Mouse (Mus musculus): ENCODE measurements around the gene Zc3hav1l. TPM values are rescaled to one million over a fixed set of nuclear protein-coding genes. Genes with fewer than 3 reads are reported as not detected.

The Zc3hav1l gene
- polyA plus RNA-seq, 1 experiment from 2014 or later, result 6.1 TPM

DNA sequence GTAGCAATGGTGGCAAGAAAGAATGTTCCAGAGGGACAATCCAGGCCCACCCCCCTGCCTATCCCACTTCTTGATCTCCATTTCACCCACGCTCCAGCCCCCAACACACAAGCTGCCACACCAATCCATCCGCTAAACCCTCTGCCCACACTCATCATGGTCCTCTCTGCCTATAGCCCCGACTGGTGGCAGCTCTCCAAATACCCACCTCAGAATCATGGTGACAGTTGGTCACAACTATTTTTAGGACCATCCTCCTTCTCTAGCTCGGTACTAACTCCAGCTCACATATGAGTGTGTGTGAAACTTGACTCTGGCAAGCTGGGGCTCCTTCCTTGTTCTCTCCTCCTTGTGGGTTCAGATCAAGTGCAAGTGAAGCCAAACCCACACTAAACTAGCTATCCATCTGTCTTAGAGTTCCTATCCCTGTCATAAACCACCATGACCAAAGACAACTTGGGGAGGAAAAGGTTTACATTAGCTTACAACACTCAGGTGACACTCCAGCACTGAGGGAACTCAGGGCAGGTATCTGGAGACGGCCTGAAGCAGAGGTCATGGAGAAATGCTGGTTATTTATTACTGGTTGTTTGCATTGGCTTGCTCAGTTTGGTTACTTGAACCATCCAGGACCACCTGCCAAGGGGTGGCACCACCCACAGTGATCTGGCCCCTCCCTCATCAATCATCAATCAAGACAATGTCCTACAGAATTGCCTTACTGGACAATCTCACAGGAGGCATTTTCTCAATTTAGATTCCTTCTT lies 35.5 kb downstream of the Zc3hav1l start:
- Histone ChIP-seq H3K4me1 (no peaks in the 10 kb centered on the region), H3K27me3 (replicated peaks) (no peaks in the 10 kb centered on the region), H3K27ac (replicated peaks) (no peak overlapping the region), H3K4me2 (no peak overlapping the region), H3K36me3 (no peaks in the 10 kb centered on the region), H3K4me3 (replicated peaks) (no peak overlapping the region), H3K9me3 (replicated peaks) (no peaks in the 10 kb centered on the region), H3K9ac (replicated peaks) (no peak overlapping the region)
- 79% methylated on average over 5 of the region's 5 CpGs for WGBS
- no peak for ATAC-seq (ENCODE audit: low FRiP score)

DNA sequence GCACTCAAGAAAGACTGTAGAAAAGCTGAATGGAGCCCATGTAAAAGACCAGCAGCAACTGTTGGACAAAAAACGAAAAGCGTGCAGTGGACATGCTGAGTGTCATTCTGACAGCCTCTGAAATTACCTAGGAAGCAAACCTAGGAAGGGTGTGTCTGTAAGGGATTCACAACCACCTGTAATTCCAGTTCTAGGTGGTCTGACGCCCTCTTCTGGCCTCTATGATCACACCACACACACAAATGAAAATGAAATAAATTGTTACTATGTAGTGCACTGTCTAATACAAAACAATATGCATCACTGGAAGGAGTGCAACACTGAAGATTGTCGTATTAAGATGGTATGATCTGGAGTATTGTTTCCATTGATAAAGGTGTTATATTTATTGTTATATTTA lies 37.2 kb downstream of the Zc3hav1l start:
- Histone ChIP-seq H3K9me3 (replicated peaks) (no peaks in the 10 kb centered on the region), H3K9ac (replicated peaks) (no peak overlapping the region), H3K4me3 (replicated peaks) (no peak overlapping the region), H3K4me2 (no peak overlapping the region), H3K36me3 (no peaks in the 10 kb centered on the region), H3K4me1 (no peaks in the 10 kb centered on the region), H3K27ac (replicated peaks) (no peak overlapping the region), H3K27me3 (replicated peaks) (no peaks in the 10 kb centered on the region)
- no peak for ATAC-seq (ENCODE audit: low FRiP score)
- 76% methylated on average over 4 of the region's 4 CpGs for WGBS

DNA sequence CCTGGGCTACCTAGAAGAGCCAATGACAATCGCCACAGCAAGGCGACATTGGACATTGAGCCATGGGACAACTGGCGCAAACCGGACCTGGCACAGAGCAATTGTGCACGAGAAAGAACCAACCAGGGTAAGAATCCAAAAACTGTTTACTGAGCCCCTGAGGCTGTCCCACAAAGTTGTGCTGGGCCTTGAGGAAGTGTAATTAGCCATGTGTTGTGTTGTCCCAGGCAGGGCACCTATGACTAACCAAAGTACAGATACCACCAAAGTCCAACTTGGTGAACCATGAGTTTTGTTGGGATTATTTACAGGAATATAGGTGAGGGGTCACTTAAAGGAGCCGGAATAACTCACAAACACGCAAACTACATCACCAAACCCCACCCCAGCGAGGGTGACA lies 41.6 kb downstream of the Zc3hav1l start:
- H3K36me3 ChIP-seq, result no peaks in the 10 kb centered on the region
- H3K9me3 ChIP-seq (replicated peaks), result no peaks in the 10 kb centered on the region
- H3K27ac ChIP-seq (replicated peaks), result no peak overlapping the region
- 96% methylated on average over 8 of the region's 8 CpGs for WGBS
- H3K9ac ChIP-seq (replicated peaks), result no peak overlapping the region
- no peak overlapping the region for H3K4me3 ChIP-seq (replicated peaks)
- no peak overlapping the region for H3K4me2 ChIP-seq
- H3K27me3 ChIP-seq (replicated peaks), result no peaks in the 10 kb centered on the region
- H3K4me1 ChIP-seq, result peaks cover 11% of the 10 kb centered on the region
- no peak for ATAC-seq (ENCODE audit: low FRiP score)

DNA sequence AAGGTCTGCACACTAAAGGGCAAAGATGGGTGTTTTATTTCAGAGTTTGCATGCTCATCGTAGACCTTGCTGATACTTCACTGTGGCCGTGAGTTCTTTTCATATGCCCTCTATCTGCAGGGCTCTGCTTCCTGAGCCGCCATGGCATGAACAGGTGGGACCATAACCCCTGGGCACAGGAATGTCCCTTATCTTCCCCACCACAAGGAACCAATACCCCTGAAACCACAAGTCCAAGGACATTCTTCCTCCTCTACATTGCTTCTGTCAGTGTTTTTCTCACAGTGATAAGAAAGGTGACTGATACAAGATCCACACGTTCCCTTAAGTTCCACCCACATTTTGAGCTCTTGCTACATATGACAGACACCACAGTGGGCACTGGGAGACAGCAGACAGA lies 42.3 kb downstream of the Zc3hav1l start:
- no peaks in the 10 kb centered on the region for H3K27me3 ChIP-seq (replicated peaks)
- H3K9ac ChIP-seq (replicated peaks), result no peak overlapping the region
- no peak overlapping the region for H3K4me2 ChIP-seq
- H3K9me3 ChIP-seq (replicated peaks), result no peaks in the 10 kb centered on the region
- H3K4me1 ChIP-seq, result peaks cover 18% of the 10 kb centered on the region
- H3K27ac ChIP-seq (replicated peaks), result no peak overlapping the region
- ATAC-seq (ENCODE audit: low FRiP score), result no peak
- no peak overlapping the region for H3K4me3 ChIP-seq (replicated peaks)
- 92% methylated on average over 4 of the region's 4 CpGs for WGBS
- no peaks in the 10 kb centered on the region for H3K36me3 ChIP-seq

DNA sequence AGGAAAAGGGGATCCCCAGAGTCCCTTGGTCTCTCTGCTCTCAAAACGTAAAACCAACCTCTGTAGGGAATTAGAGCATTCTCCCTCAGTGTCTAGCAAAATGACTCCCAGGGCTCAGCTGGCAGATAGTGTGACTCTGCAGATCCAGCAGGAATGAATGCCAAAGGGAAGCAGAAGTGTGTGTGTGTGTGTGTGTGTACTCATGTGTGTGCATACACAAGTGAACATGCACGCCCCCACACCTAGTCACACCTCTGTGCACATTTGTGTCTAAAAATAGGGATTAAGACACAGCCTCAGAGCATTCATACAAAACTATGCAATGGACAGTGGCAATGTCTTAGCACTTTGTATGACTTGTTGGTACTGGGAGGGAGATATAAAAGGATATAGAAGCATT lies 43.3 kb downstream of the Zc3hav1l start:
- no peak overlapping the region for H3K27ac ChIP-seq (replicated peaks)
- H3K4me1 ChIP-seq, result peaks cover 27% of the 10 kb centered on the region
- no peaks in the 10 kb centered on the region for H3K36me3 ChIP-seq
- H3K9ac ChIP-seq (replicated peaks), result no peak overlapping the region
- no peak overlapping the region for H3K4me3 ChIP-seq (replicated peaks)
- WGBS, result 55% methylated on average over 2 of the region's 2 CpGs
- no peak for ATAC-seq (ENCODE audit: low FRiP score)
- no peak overlapping the region for H3K4me2 ChIP-seq
- H3K9me3 ChIP-seq (replicated peaks), result no peaks in the 10 kb centered on the region
- no peaks in the 10 kb centered on the region for H3K27me3 ChIP-seq (replicated peaks)

DNA sequence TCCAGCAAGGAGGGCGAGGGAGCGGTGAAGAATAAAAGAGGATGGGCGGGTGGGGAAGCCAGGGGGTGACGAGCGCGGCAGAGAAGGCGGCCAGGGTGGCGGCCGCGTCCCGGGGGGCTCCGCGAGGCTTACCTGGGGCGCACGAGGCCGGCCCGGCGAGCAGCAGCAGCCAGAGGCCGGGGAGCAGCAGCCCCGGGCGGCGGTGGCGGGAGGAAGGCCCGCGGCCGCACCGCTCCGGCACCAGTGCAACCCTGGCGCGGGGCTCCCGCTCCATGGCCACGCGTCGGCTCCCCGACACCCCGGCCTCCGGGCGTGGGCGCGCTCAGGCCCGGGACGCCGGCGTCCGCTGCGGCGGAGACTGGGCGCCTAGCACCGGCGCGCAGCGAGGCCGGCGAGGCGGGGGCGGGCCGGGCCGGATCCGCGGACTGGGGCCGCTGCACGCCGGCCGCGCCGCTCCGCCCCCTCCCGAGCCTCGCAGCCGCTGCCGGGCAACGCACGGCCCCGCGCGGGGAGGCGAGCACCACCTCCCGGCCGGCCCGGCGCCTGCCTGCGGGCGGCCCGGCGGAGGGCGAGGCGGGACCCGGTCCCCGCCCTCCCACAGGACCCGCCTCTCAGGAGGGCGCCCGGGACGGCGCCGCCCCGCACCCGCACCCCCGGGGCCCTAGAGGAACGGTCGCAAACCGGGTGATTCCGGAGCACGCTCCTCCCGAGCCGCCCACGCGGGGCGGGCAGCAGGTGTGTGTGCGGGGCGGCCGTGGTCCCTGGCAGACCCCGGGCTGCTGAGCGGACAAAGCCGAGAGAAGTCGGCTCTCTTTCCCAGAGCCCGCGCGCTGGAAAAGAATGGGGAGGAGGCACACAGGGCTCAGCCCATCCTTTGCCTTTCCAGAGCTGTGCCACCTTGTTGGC lies 45.1 kb downstream of the Zc3hav1l start, which contains the start of gene D630045J12Rik:
D630045J12Rik (minus strand) TSS at position 274 of the 906 bp plus-strand sequence.
- Histone ChIP-seq H3K9me3 (replicated peaks) (no peaks in the 10 kb centered on the region), H3K9ac (replicated peaks) (peak within 1 kb of the TSS; percentile 97), H3K4me1 (peaks cover 40% of the 10 kb centered on the region), H3K4me3 (replicated peaks) (peak within 1 kb of the TSS; percentile 85), H3K27ac (replicated peaks) (peak within 1 kb of the TSS; percentile 96), H3K4me2 (peak within 1 kb of the TSS; percentile 83), H3K27me3 (replicated peaks) (no peaks in the 10 kb centered on the region), H3K36me3 (no peaks in the 10 kb centered on the region)
- 0% methylated on average over 56 of the region's 118 CpGs for WGBS
- peak; percentile 92 for ATAC-seq (ENCODE audit: low FRiP score)

DNA sequence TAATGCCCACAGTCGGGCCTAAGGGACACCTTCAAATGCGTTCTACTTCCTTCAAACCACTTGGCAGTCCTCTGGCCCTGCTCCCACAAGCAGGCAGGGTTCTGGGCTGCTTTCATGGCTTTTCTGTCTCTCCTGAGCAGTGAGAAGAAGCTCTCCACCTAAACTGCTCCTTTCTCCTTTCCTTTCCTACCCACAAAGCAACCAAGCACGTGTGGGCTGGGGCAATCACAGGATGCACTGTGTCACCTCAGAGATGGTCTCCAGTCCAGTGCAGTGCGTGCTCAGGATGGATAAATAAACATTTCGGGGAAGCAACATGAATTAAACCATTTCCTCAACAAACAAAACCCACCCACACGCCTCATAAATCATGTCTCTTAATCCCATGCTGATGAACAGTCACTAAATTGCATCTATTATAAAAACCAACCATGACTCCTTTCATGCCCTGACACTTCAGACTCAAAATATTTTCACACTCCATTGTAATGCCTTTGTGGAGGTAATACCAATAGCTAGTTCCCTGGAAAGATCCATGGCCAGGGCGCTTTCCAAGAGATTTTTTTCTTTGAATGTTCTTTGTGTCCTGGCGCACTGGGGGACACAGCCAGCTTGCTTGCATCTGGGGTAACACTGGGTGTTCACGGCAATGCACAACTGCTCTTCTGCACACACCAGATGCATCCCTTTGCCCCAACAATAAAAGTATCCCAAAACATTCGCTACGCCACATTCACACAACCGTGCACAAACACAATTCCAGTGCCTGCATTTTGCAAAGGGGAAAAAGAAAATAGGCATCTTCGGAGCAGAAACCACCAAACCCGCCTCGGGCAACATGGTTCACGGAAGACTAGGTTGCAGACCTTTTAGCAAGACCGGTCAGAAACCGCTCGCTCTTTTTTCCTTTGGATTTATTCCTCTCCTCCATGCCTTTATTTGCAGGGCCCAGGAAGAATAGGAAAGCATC lies 46.0 kb downstream of the Zc3hav1l start:
- peak; percentile 43 for ATAC-seq (ENCODE audit: low FRiP score)
- Histone ChIP-seq H3K4me1 (peaks cover 48% of the 10 kb centered on the region), H3K27ac (replicated peaks) (peak overlapping the region; percentile 96), H3K4me2 (peak overlapping the region; percentile 83), H3K9me3 (replicated peaks) (no peaks in the 10 kb centered on the region), H3K36me3 (no peaks in the 10 kb centered on the region), H3K27me3 (replicated peaks) (no peaks in the 10 kb centered on the region), H3K4me3 (replicated peaks) (peak overlapping the region; percentile 85), H3K9ac (replicated peaks) (peak overlapping the region; percentile 97)
- WGBS, result 2% methylated on average over 19 of the region's 19 CpGs

DNA sequence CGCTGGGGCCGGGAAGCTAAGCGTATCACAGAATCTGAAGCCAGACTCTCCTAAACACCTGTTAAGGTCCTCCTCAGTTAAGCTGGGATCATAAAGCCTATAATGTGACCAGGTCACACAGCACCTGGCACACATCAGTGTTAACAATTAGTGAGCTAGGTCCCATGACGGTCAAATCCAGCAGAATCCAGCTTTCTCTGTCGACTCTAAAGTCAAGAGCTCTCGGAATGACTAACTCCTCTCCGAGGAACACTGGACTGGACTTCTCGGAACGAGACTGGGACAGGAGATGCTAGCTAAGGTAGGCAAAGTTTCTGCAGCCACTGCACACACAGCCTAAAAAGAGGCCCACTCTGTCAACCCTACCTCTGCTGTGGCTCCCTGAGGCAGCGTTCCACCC lies 46.9 kb downstream of the Zc3hav1l start:
- no peak for ATAC-seq (ENCODE audit: low FRiP score)
- Histone ChIP-seq H3K4me1 (peaks cover 50% of the 10 kb centered on the region), H3K4me2 (peak overlapping the region; percentile 83), H3K9me3 (replicated peaks) (no peaks in the 10 kb centered on the region), H3K27ac (replicated peaks) (peak overlapping the region; percentile 96; the same call in 1 of the 2 replicates), H3K9ac (replicated peaks) (peak overlapping the region; percentile 97), H3K4me3 (replicated peaks) (peak overlapping the region; percentile 85), H3K36me3 (no peaks in the 10 kb centered on the region), H3K27me3 (replicated peaks) (no peaks in the 10 kb centered on the region)
- WGBS, result 53% methylated on average over 10 of the region's 10 CpGs

DNA sequence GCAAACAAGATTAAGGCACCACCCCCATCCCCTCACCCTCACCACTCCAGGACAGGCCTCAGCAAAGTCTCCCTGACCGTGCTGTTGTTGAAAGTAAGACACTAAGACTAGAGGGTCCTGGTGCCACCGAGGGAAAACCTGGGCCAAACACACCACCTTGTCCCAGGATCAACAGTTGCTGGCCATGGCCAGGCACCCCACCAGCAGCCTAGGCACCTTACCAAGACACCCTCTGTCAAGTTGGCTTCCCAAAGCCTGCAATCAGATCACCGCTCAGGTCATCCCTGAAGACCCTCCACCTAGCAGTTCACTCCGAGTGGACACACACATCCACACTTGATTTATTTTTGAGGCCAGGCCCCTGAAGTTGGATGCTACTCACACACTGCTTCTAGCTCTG lies 47.6 kb downstream of the Zc3hav1l start:
- Histone ChIP-seq H3K9ac (replicated peaks) (peak overlapping the region; percentile 97), H3K27me3 (replicated peaks) (no peaks in the 10 kb centered on the region), H3K27ac (replicated peaks) (no peak overlapping the region), H3K4me2 (peak overlapping the region; percentile 83), H3K36me3 (no peaks in the 10 kb centered on the region), H3K4me3 (replicated peaks) (peak overlapping the region; percentile 85), H3K4me1 (peaks cover 50% of the 10 kb centered on the region), H3K9me3 (replicated peaks) (no peaks in the 10 kb centered on the region)
- no peak for ATAC-seq (ENCODE audit: low FRiP score)
- WGBS, result 57% methylated on average over 4 of the region's 4 CpGs

DNA sequence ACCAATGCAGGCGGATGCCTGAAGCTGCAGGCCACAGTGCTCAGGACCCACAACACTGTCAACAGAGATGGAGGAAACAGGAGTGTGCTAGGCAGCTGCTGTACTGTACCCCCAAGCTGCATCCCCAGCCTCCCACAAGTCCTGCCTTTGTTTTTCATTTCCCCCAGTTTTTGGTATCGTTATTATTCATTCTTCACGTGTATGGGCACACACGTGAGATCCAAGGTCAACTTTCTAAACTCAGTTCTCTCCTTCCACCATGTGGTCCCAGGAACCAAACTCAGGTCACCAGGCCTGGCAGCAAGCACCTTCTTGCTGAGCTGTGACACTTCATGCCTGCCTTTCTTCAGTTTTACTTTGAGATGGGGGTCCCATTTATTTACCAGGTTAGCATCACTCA lies 51.7 kb downstream of the Zc3hav1l start:
- WGBS, result 94% methylated on average over 4 of the region's 4 CpGs

DNA sequence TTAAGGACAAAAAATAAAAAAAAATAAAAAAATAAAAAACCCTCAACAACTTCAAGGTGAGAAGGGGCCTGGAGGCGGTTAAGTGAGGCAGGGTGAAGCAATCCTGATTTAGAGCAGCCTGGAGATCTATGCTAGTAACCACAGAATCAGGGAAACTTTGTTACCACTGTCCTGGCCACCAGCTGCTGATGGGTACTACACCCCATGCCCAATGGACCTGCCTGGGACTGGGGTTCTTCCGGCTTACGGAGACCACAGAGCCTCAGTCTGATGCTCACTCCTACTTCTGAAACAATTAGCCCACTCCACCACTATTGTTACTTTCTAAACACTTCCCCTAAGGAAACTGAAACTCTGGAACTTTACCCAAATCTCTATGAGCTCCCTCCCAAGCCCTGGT lies 54.3 kb downstream of the Zc3hav1l start:
- H3K4me2 ChIP-seq, result no peak overlapping the region
- no peaks in the 10 kb centered on the region for H3K27me3 ChIP-seq (replicated peaks)
- no peaks in the 10 kb centered on the region for H3K36me3 ChIP-seq
- peaks cover 48% of the 10 kb centered on the region for H3K4me1 ChIP-seq
- ATAC-seq (ENCODE audit: low FRiP score), result no peak
- no peaks in the 10 kb centered on the region for H3K9me3 ChIP-seq (replicated peaks)
- 85% methylated on average over 3 of the region's 3 CpGs for WGBS
- no peak overlapping the region for H3K9ac ChIP-seq (replicated peaks)
- H3K27ac ChIP-seq (replicated peaks), result no peak overlapping the region
- H3K4me3 ChIP-seq (replicated peaks), result no peak overlapping the region

More for the DNA sequence above, 51.7 kb downstream of the Zc3hav1l start:
- no peak overlapping the region for H3K4me2 ChIP-seq
- no peak overlapping the region for H3K4me3 ChIP-seq (replicated peaks)
- no peaks in the 10 kb centered on the region for H3K36me3 ChIP-seq
- ATAC-seq (ENCODE audit: low FRiP score), result no peak
- no peak overlapping the region for H3K9ac ChIP-seq (replicated peaks)
- no peaks in the 10 kb centered on the region for H3K9me3 ChIP-seq (replicated peaks)
- H3K4me1 ChIP-seq, result peaks cover 59% of the 10 kb centered on the region
- no peaks in the 10 kb centered on the region for H3K27me3 ChIP-seq (replicated peaks)
- no peak overlapping the region for H3K27ac ChIP-seq (replicated peaks)
